Mouse (Mus musculus): Measurements from ENCODE around the gene Srgap3.

The Srgap3 gene

DNA sequence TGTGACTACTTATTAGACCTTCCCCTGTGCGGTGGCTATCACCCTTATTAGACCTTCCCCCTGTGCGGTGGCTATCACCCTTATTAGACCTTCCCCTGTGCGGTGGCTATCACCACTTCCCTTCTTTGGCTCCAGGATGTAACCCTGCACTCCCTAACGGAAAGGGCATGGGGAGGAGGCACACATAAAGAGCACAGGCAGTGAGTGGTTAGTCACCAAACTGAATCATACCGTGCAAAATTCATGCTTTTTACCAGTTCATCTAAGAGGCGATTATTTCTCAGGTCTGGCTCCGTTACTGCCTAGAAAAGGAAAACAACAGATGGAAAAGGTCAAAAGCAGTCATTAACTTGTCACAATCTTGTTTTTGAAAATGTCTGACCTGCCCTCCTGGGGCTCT, 260.6 kb downstream of the Srgap3 start:
- no peak for DNase-seq (ENCODE audit: low read depth)

DNA sequence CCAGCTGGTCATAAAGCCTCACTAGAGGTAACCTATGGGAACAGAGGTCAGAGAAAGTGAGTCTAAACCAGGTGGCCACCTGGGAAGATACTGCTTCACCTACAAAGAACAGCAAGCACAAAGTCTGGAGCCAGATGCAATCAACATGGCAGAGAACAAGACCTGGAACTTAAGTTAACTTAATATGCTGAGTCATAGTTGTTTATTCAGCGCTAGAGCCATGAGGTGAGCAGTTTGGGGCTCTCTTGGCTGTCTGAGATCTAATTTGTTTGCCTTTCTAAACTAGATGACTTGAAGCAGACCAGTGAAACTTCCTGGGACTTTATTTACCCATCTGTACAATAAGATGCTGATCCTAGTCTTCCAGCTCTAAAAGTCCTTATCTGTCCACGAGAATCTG, 263.0 kb downstream of the Srgap3 start:
- no peak for DNase-seq (ENCODE audit: low read depth)
